Mouse (Mus musculus) activated CD4-positive, CD25-positive, alpha-beta regulatory T cell, adult 4 months (primary cell): Measurements from ENCODE around the gene Pask. TPM values are rescaled to one million over a fixed set of nuclear protein-coding genes. Genes with fewer than 3 reads are reported as not detected.
"Not testable (repeated sequence)": the region's sequence is repeated elsewhere in the genome, so short reads cannot be mapped to it uniquely, and the experiment has no call there.

Experiments
- ATAC-seq: one replicate; pipeline ENCODE4 v1.8.0; 2017
- polyA plus RNA-seq, 2 experiments: library from polyadenylated mRNA; unstranded; fragments of 100-300 nt; shearing (Covaris generic); gene quantifications; one replicate each; pipeline ENCODE4 v1.2.1; 2017

Gene Pask
- polyA plus RNA-seq = 1 to 10 TPM; 2.1 to 2.4 TPM

GRCm38 (mm10) chr1:93342648-93343503 is at the start of gene Pask, which contains the start of gene Ppp1r7:
Pask (minus strand) TSS chr1:93343482.
Ppp1r7 (plus strand) TSS chr1:93342854.
- ATAC-seq = peak; percentile 87

- no peak for ATAC-seq
Measured at GRCm38 (mm10) chr1:93388906-93389305, 45.6 kb upstream of the Pask start.

GRCm38 (mm10) chr1:93387198-93387597 is 43.9 kb upstream of the Pask start:
- ATAC-seq = no peak

GRCm38 (mm10) chr1:93379117-93379516 is 35.8 kb upstream of the Pask start:
- no peak for ATAC-seq

GRCm38 (mm10) chr1:93377307-93377706 is 34.0 kb upstream of the Pask start:
- ATAC-seq = no peak

- no peak for ATAC-seq
Measured at GRCm38 (mm10) chr1:93373665-93374064, 30.4 kb upstream of the Pask start, which contains the start of gene Ano7. Ano7 (plus strand) TSS chr1:93373930.

GRCm38 (mm10) chr1:93365641-93366040 is 22.4 kb upstream of the Pask start:
- no peak for ATAC-seq

- ATAC-seq = no peak
Measured at GRCm38 (mm10) chr1:93362661-93363060, 19.4 kb upstream of the Pask start.

- no peak for ATAC-seq
Measured at GRCm38 (mm10) chr1:93352724-93353123, 9.4 kb upstream of the Pask start.

GRCm38 (mm10) chr1:93349701-93350100 is 6.4 kb upstream of the Pask start:
- ATAC-seq = no peak

GRCm38 (mm10) chr1:93347176-93347575 is 3.9 kb upstream of the Pask start:
- ATAC-seq = no peak

- ATAC-seq = peak; percentile 91
Measured at GRCm38 (mm10) chr1:93343504-93344047, 294 bp upstream of the Pask start.

- ATAC-seq = no peak
Measured at GRCm38 (mm10) chr1:93334621-93335020, 8.7 kb downstream of the Pask start.

GRCm38 (mm10) chr1:93326446-93326845 is 16.8 kb downstream of the Pask start:
- ATAC-seq = no peak

- ATAC-seq = no peak
Measured at GRCm38 (mm10) chr1:93323973-93324372, 19.3 kb downstream of the Pask start.

GRCm38 (mm10) chr1:93305581-93306337 is 37.5 kb downstream of the Pask start, which contains the start of gene Mterf4:
Mterf4 (minus strand) TSS chr1:93305915.
- ATAC-seq = peak; percentile 96

- ATAC-seq = no peak
Measured at GRCm38 (mm10) chr1:93300578-93300977, 42.7 kb downstream of the Pask start.

- ATAC-seq = no peak
Measured at GRCm38 (mm10) chr1:93299791-93300190, 43.5 kb downstream of the Pask start.

- not testable (repeated sequence) for ATAC-seq
Measured at GRCm38 (mm10) chr1:93294491-93294890, 48.8 kb downstream of the Pask start.

- ATAC-seq = no peak
Measured at GRCm38 (mm10) chr1:93292006-93292405, 51.3 kb downstream of the Pask start.

GRCm38 (mm10) chr1:93291591-93291990 is 51.7 kb downstream of the Pask start:
- no peak for ATAC-seq

- ATAC-seq = no peak
Measured at GRCm38 (mm10) chr1:93290956-93291355, 52.3 kb downstream of the Pask start.

- ATAC-seq = no peak
Measured at GRCm38 (mm10) chr1:93289678-93290214, 53.5 kb downstream of the Pask start.
